Mouse (Mus musculus) gastrocnemius, postnatal 25 days (tissue): ENCODE results near the gene Olfr235. TPM values are rescaled to one million over a fixed set of nuclear protein-coding genes. Genes with fewer than 3 reads are reported as not detected.
"Not testable (repeated sequence)": the region's sequence is repeated elsewhere in the genome, so short reads cannot be mapped to it uniquely, and the experiment has no call there.

Source experiments
- DNase-seq: peaks from one replicate; pipeline ENCODE4 v3.0.0; 2022
- long read RNA-seq, 2 experiments: library from polyadenylated mRNA; stranded (forward); transcript quantifications; one replicate each; pipeline ENCODE4 v2.0.0; 2021
- total RNA-seq, 2 experiments: library from RNA; stranded (reverse); gene quantifications; 1 replicate in 1 of 2; 2 replicates in 1 of 2; pipeline ENCODE4 v1.2.3; 2021

Gene Olfr235
- not detected for total RNA-seq
- long read RNA-seq, experiment 1, result 0 reads
- long read RNA-seq, experiment 2, result 0 reads

DNA sequence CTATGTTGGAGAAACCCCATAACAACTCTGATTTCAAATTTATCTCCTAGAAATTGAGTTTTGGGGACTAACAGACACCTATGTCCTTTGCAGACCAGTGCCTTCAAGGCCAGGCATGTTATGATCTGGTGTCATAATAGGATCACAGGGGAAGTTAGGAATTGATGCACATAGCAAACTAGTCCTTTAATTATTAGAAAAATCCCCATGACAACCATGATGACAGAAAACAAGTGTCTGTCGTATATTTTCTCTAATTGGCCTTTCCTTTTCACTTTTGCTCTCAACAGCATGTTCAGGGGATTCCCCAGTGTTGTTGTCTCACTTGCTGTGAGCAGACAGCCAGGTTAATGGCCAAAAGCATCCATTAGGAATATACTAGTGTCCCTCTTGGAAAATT lies at the start of gene Olfr235:
Gene Olfr235 (plus strand): TSS at position 301 of the 400 bp plus-strand sequence.
- no peak for DNase-seq

GRCm38 (mm10) chr19:12232496-12232895 lies 28.3 kb upstream of the Olfr235 start, which contains the start of gene Olfr1432:
Olfr1432 (minus strand) TSS chr19:12232596.
- not testable (repeated sequence) for DNase-seq

DNA sequence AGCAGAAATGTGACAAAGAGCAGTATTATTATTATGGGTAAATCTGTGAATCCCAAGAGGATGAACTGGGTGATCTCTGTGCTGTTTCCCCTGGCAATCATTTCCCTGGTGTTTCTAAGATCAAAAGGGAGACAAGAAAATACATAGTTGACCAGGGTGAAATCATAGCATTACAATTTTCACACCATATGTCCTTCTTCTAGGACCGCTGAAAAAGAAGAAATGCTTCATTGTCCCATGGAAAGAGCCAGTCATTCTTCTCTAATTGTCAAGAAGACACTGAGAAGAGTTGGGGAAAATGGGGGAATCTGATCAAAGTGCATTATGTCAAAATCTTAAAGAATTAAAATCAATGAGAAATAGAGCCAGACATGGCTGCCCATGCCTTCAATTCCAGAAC lies 19.3 kb upstream of the Olfr235 start, which contains the start of gene Olfr262:
Gene Olfr262 (minus strand): TSS at position 101 of the 400 bp plus-strand sequence.
- no peak for DNase-seq

GRCm38 (mm10) chr19:12279554-12279953 lies 18.7 kb downstream of the Olfr235 start, which contains the start of gene Olfr1434:
Olfr1434 (plus strand) TSS chr19:12279854.
- no peak for DNase-seq

DNA sequence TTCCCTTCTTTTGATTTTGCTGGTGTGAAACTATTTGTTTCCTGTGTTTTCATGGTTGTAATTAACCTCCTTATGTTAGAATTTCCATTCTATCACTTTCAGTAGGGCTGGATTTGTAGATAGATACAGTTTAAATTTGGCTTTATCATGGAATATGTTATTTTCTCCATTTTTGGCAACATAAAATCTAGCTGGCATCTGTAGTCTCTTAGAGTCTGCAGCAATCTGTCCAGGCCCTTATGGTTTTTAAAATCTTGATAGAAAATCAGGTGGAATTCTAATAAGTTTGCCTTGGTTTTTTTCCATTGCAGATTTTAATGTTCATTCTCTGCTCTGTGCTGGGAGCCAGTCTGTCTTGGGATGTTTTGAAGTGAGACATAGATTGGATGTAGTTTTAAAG lies 32.1 kb downstream of the Olfr235 start:
- no peak for DNase-seq

DNA sequence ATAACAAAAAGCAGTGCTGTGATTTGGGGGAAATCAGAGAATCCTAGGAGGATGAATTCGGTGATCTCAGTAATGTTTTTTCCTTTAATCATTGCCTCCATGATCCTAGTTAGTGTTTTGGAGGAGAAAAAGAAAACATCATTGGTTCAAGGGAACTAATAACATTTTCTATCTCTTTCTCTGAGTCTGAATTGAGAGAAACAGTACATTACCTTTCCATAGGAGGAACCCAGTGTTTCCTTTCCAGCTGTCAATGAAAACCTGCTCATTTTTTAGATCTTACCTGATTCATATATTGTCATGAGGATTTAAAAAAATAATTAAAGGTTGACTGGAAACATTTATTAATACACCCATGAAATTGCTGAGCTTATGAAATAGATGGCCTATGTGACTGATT lies 38.2 kb downstream of the Olfr235 start, which contains the start of gene Olfr1436:
Gene Olfr1436 (minus strand): TSS at position 101 of the 400 bp plus-strand sequence.
- not testable (repeated sequence) for DNase-seq

Other genes with a start within 250 kb of the Olfr235 start
- gene Olfr1423, start 219.7 kb upstream of the Olfr235 start, total RNA-seq, result not detected
- gene Olfr1424, start 198.3 kb upstream of the Olfr235 start, total RNA-seq, result not detected
- gene Olfr1425, start 183.3 kb upstream of the Olfr235 start, total RNA-seq, result not detected
- gene Olfr1426, start 169.0 kb upstream of the Olfr235 start, total RNA-seq, result not detected
- not detected for gene Olfr1427, start 157.7 kb upstream of the Olfr235 start, total RNA-seq
- not detected for gene Olfr1428, start 145.1 kb upstream of the Olfr235 start, total RNA-seq
- gene Olfr76, start 137.8 kb upstream of the Olfr235 start, total RNA-seq, result not detected
- not detected for gene Olfr1555-ps1, start 90.9 kb upstream of the Olfr235 start, total RNA-seq
- gene Olfr1431, start 60.4 kb upstream of the Olfr235 start, total RNA-seq, result not detected
- gene Olfr1432, start 28.4 kb upstream of the Olfr235 start, total RNA-seq, result not detected
- gene Olfr262, start 19.4 kb upstream of the Olfr235 start, total RNA-seq, result not detected
- gene Olfr1434, start 18.8 kb downstream of the Olfr235 start, total RNA-seq, result not detected
- not detected for gene Olfr1436, start 38.1 kb downstream of the Olfr235 start, total RNA-seq
- gene Olfr1437, start 64.1 kb downstream of the Olfr235 start, total RNA-seq, result not detected
- gene Olfr1438-ps1, start 74.9 kb downstream of the Olfr235 start, total RNA-seq, result not detected
- not detected for gene Olfr1440, start 126.2 kb downstream of the Olfr235 start, total RNA-seq
- not detected for gene Olfr1441, start 156.4 kb downstream of the Olfr235 start, total RNA-seq
- gene Pfpl, start 166.9 kb downstream of the Olfr235 start, total RNA-seq, result not detected
- under 1 TPM; 0.74 to 0.88 TPM for gene Mpeg1, start 199.7 kb downstream of the Olfr235 start, total RNA-seq
- 1 to 10 TPM; 6.2 to 6.7 TPM for gene Dtx4, start 240.4 kb downstream of the Olfr235 start, total RNA-seq